In the genomic region with DNA sequence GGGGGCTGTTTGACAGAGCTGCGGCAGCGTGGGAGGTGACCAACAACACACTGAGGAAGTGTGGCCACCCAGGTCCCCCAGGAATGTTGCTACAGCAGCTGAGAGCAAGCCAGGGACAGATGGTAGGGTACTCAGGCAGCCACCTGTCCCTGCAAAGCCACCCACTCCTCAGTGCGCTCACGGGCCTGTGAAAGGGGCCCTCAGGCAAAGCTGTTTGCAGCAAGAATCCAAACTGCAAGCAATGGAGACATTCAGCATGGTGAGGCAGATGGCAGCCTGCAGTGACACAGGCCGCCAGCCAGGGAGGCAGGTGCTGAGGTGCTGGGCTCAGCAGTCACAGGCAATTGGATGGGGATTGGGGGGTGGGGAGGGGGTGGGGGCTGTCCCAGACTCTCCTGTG, we compare ENCODE assay signal across 9 mouse cellular contexts.
DNase-seq lines count a peak whose midpoint lies in the region; ATAC-seq lines count a peak whose summit lies in the region.
"Had no signal": no experiment of that assay in that cellular context is flagged by ENCODE, and none has a peak within 500 bp of the region (broad histone marks: within the 10 kb centered on the region; RNA-seq: fewer than 3 reads in every experiment).

No protein-coding gene starts in this region.

- H3K4me2 ChIP-seq in hindbrain, embryonic 11.5 days (replicated peaks; ENCODE audit: low read depth, low read length), result no peak overlapping the region
- H3K4me2 ChIP-seq in hindbrain, embryonic 16.5 days (ENCODE audit: low read length), result no peak overlapping the region
- H3K4me2 ChIP-seq: embryonic facial prominence, embryonic 12.5 days had no signal

- H3K4me1 ChIP-seq in hindbrain, embryonic 10.5 days (replicated peaks), result peaks cover 31% of the 10 kb centered on the region
- no peaks in the 10 kb centered on the region for H3K4me1 ChIP-seq in hindbrain, embryonic 11.5 days (replicated peaks; ENCODE audit: control insufficient read depth, insufficient read depth, low read length)
- peaks cover 24% of the 10 kb centered on the region for H3K4me1 ChIP-seq in hindbrain, embryonic 16.5 days (ENCODE audit: control insufficient read depth, insufficient read depth, low read depth, low read length)

- no peaks in the 10 kb centered on the region for H3K9me3 ChIP-seq in hindbrain, embryonic 10.5 days
- H3K9me3 ChIP-seq in hindbrain, embryonic 11.5 days (ENCODE audit: control insufficient read depth, low read length), result no peaks in the 10 kb centered on the region
- H3K9me3 ChIP-seq in hindbrain, embryonic 16.5 days (ENCODE audit: control insufficient read depth, low read length), result no peaks in the 10 kb centered on the region
- H3K9me3 ChIP-seq: embryonic facial prominence, embryonic 12.5 days had no signal

- no peaks in the 10 kb centered on the region for H3K36me3 ChIP-seq in hindbrain, embryonic 10.5 days
- H3K36me3 ChIP-seq in hindbrain, embryonic 11.5 days (ENCODE audit: control insufficient read depth, insufficient read depth, low read length), result no peaks in the 10 kb centered on the region
- H3K36me3 ChIP-seq in hindbrain, embryonic 16.5 days (ENCODE audit: control insufficient read depth, insufficient read depth, low read length), result no peaks in the 10 kb centered on the region
- H3K36me3 ChIP-seq: embryonic facial prominence, embryonic 12.5 days had no signal

- 0 out of 2 replicates have a peak, but pooled peaks cover 4% of the 10 kb centered on the region for H3K27me3 ChIP-seq in hindbrain, embryonic 10.5 days (ENCODE audit: insufficient read depth, poor library complexity, severe bottlenecking)
- no peaks in the 10 kb centered on the region for H3K27me3 ChIP-seq in hindbrain, embryonic 11.5 days (ENCODE audit: control insufficient read depth, insufficient read depth, low read length)
- H3K27me3 ChIP-seq in hindbrain, embryonic 16.5 days (replicated peaks; ENCODE audit: control insufficient read depth, insufficient read depth, low read length), result no peaks in the 10 kb centered on the region
- H3K27me3 ChIP-seq: embryonic facial prominence, embryonic 12.5 days had no signal

- intact Hi-C loops in left cerebral cortex, postnatal 4 days (cut with DNase I), result no loop called here

- DNase-seq in hindbrain, embryonic 10.5 days (ENCODE audit: low spot score), result no peak
- DNase-seq in hindbrain, embryonic 11.5 days (ENCODE audit: low spot score), result no peak
- peak; percentile 85 for DNase-seq in left cerebral cortex, postnatal 4 days
- DNase-seq in right cerebral cortex, postnatal 4 days, result peak; percentile 45
- no peak for DNase-seq in lung, postnatal 4 days
- no peak for DNase-seq in gastrocnemius, adult 18-20 months (ENCODE audit: low spot score)
- no peak for DNase-seq in urinary bladder, postnatal 4 days (ENCODE audit: low spot score in 2 of 2)

- H3K9ac ChIP-seq in hindbrain, embryonic 11.5 days (ENCODE audit: low read depth, low read length), result no peak overlapping the region
- H3K9ac ChIP-seq in hindbrain, embryonic 16.5 days (ENCODE audit: low read depth, low read length), result no peak overlapping the region
- H3K9ac ChIP-seq: embryonic facial prominence, embryonic 12.5 days had no signal

- no peak for ATAC-seq in hindbrain, embryonic 11.5 days (ENCODE audit: low FRiP score)
- ATAC-seq in hindbrain, embryonic 16.5 days, result peak; percentile 67

- WGBS in hindbrain, embryonic 10.5 days, result 72% methylated on average over 5 of the region's 5 CpGs
- 62% methylated on average over 5 of the region's 5 CpGs for WGBS in hindbrain, embryonic 11.5 days
- 39% methylated on average over 5 of the region's 5 CpGs for WGBS in hindbrain, embryonic 16.5 days

- H3K4me3 ChIP-seq in hindbrain, embryonic 10.5 days, result no peak overlapping the region
- no peak overlapping the region for H3K4me3 ChIP-seq in hindbrain, embryonic 11.5 days (ENCODE audit: low read depth, low read length)
- H3K4me3 ChIP-seq in hindbrain, embryonic 16.5 days (ENCODE audit: low read length), result no peak overlapping the region
- H3K4me3 ChIP-seq: embryonic facial prominence, embryonic 12.5 days had no signal

- peak overlapping the region; percentile 57; the same call in 1 of the 2 replicates for H3K27ac ChIP-seq in hindbrain, embryonic 10.5 days
- H3K27ac ChIP-seq in hindbrain, embryonic 11.5 days (ENCODE audit: low read depth, low read length), result no peak overlapping the region
- H3K27ac ChIP-seq in hindbrain, embryonic 16.5 days (ENCODE audit: low read depth, low read length), result peak overlapping the region; percentile 27; the same call in 1 of the 2 replicates
- H3K27ac ChIP-seq: embryonic facial prominence, embryonic 12.5 days had no signal

Comparison
In these comparisons a context has a peak if more than half of its experiments do, and no peak if none do; other contexts are left out.
1. DNase-seq: peak in left cerebral cortex, postnatal 4 days (single experiment) and right cerebral cortex, postnatal 4 days (single experiment); none in hindbrain, embryonic 10.5 days (single experiment), hindbrain, embryonic 11.5 days (single experiment), lung, postnatal 4 days (0 of 2), gastrocnemius, adult 18-20 months (single experiment) and urinary bladder, postnatal 4 days (0 of 2).